In genomic region chr17:87142271-87142670, GRCm38 (mm10) we compare ENCODE assay signal across 8 mouse cellular contexts. TPM values are rescaled to one million over a fixed set of nuclear protein-coding genes. Genes with fewer than 3 reads are reported as not detected.
A peak's percentile ranks its signal among the peaks of the same experiment; 100 is the strongest.
DNase-seq lines count a peak whose midpoint lies in the region; ATAC-seq lines count a peak whose summit lies in the region.

No protein-coding gene starts in this region.

- H3K27ac ChIP-seq in midbrain, embryonic 14.5 days (replicated peaks; ENCODE audit: low read depth, low read length) = no peak overlapping the region
- H3K27ac ChIP-seq in midbrain, embryonic 11.5 days (ENCODE audit: low read depth, low read length) = no peak overlapping the region
- no peak overlapping the region for H3K27ac ChIP-seq in embryonic facial prominence, embryonic 11.5 days (replicated peaks; ENCODE audit: low read depth, low read length)
- peak overlapping the region; percentile 61 for H3K27ac ChIP-seq in heart, embryonic 16.5 days (ENCODE audit: low read length)
- no peak overlapping the region for H3K27ac ChIP-seq in limb, embryonic 13.5 days
- no peak overlapping the region for H3K27ac ChIP-seq in neural tube, embryonic 15.5 days (replicated peaks)

- peak; percentile 15 for DNase-seq in midbrain, embryonic 14.5 days
- DNase-seq in midbrain, embryonic 11.5 days (ENCODE audit: low spot score, missing footprints) = no peak
- peak; percentile 16 for DNase-seq in embryonic facial prominence, embryonic 11.5 days (ENCODE audit: low spot score)
- DNase-seq in thymus, adult 18-20 months = no peak

- no peaks in the 10 kb centered on the region for H3K9me3 ChIP-seq in midbrain, embryonic 14.5 days (ENCODE audit: control insufficient read depth, low read length)
- no peaks in the 10 kb centered on the region for H3K9me3 ChIP-seq in midbrain, embryonic 11.5 days (ENCODE audit: control insufficient read depth, low read length)
- H3K9me3 ChIP-seq in embryonic facial prominence, embryonic 11.5 days (replicated peaks; ENCODE audit: control insufficient read depth, low read length) = no peaks in the 10 kb centered on the region
- peaks cover 4% of the 10 kb centered on the region; the same call in 1 of the 2 replicates for H3K9me3 ChIP-seq in heart, embryonic 16.5 days (replicated peaks; ENCODE audit: control insufficient read depth, low read length)
- H3K9me3 ChIP-seq in limb, embryonic 13.5 days = 0 out of 2 replicates have a peak, but pooled peaks cover 4% of the 10 kb centered on the region
- H3K9me3 ChIP-seq in neural tube, embryonic 15.5 days (replicated peaks) = no peaks in the 10 kb centered on the region

- H3K4me3 ChIP-seq in midbrain, embryonic 14.5 days (replicated peaks; ENCODE audit: low read depth, low read length) = no peak overlapping the region
- H3K4me3 ChIP-seq in midbrain, embryonic 11.5 days (ENCODE audit: low read depth, low read length) = no peak overlapping the region
- no peak overlapping the region for H3K4me3 ChIP-seq in embryonic facial prominence, embryonic 11.5 days (ENCODE audit: low read depth, low read length)
- peak overlapping the region; percentile 12; the same call in 1 of the 2 replicates for H3K4me3 ChIP-seq in heart, embryonic 16.5 days (ENCODE audit: low read length)
- peak overlapping the region; percentile 2; the same call in 1 of the 2 replicates for H3K4me3 ChIP-seq in limb, embryonic 13.5 days
- H3K4me3 ChIP-seq in neural tube, embryonic 15.5 days (replicated peaks) = no peak overlapping the region

- WGBS in midbrain, embryonic 14.5 days = 69% methylated on average over 11 of the region's 11 CpGs
- WGBS in midbrain, embryonic 11.5 days = 60% methylated on average over 11 of the region's 11 CpGs
- 53% methylated on average over 11 of the region's 11 CpGs for WGBS in embryonic facial prominence, embryonic 11.5 days
- WGBS in heart, embryonic 16.5 days = 40% methylated on average over 11 of the region's 11 CpGs
- 43% methylated on average over 11 of the region's 11 CpGs for WGBS in limb, embryonic 13.5 days
- WGBS in neural tube, embryonic 15.5 days = 52% methylated on average over 11 of the region's 11 CpGs

- no peak for ATAC-seq in midbrain, embryonic 14.5 days (ENCODE audit: low FRiP score, low TSS enrichment)
- no peak for ATAC-seq in midbrain, embryonic 11.5 days (ENCODE audit: low FRiP score)
- no peak for ATAC-seq in embryonic facial prominence, embryonic 11.5 days (replicated peaks; ENCODE audit: insufficient number of reproducible peaks, low FRiP score, low TSS enrichment, low read depth)
- ATAC-seq in heart, embryonic 16.5 days (replicated peaks; ENCODE audit: extremely low read depth, insufficient read depth, low FRiP score) = peak; percentile 77
- peak; percentile 71; the same call in 1 of the 2 replicates for ATAC-seq in limb, embryonic 13.5 days (ENCODE audit: low FRiP score, low read depth)
- no peak; the same call in 1 of the 2 replicates for ATAC-seq in neural tube, embryonic 15.5 days (ENCODE audit: low FRiP score)
- no peak for ATAC-seq in activated CD4-positive, CD25-positive, alpha-beta regulatory T cell, adult 4 months

- no peaks in the 10 kb centered on the region for H3K36me3 ChIP-seq in midbrain, embryonic 14.5 days (ENCODE audit: control insufficient read depth, insufficient read depth, low read length)
- no peaks in the 10 kb centered on the region for H3K36me3 ChIP-seq in midbrain, embryonic 11.5 days (ENCODE audit: control insufficient read depth, insufficient read depth, low read length)
- no peaks in the 10 kb centered on the region for H3K36me3 ChIP-seq in embryonic facial prominence, embryonic 11.5 days (replicated peaks; ENCODE audit: control insufficient read depth, insufficient read depth, low read depth, low read length)
- no peaks in the 10 kb centered on the region; the same call in 1 of the 2 replicates for H3K36me3 ChIP-seq in heart, embryonic 16.5 days (ENCODE audit: control insufficient read depth, insufficient read depth)
- H3K36me3 ChIP-seq in limb, embryonic 13.5 days = no peaks in the 10 kb centered on the region
- 0 out of 2 replicates have a peak, but pooled peaks cover 2% of the 10 kb centered on the region for H3K36me3 ChIP-seq in neural tube, embryonic 15.5 days

- H3K9ac ChIP-seq in midbrain, embryonic 14.5 days (replicated peaks; ENCODE audit: low read length) = no peak overlapping the region
- H3K9ac ChIP-seq in midbrain, embryonic 11.5 days (ENCODE audit: low read length) = no peak overlapping the region
- no peak overlapping the region for H3K9ac ChIP-seq in embryonic facial prominence, embryonic 11.5 days (replicated peaks; ENCODE audit: low read length)
- H3K9ac ChIP-seq in heart, embryonic 16.5 days (ENCODE audit: low read length) = no peak overlapping the region
- H3K9ac ChIP-seq in limb, embryonic 13.5 days = no peak overlapping the region
- H3K9ac ChIP-seq in neural tube, embryonic 15.5 days (replicated peaks) = no peak overlapping the region

- H3K4me1 ChIP-seq in midbrain, embryonic 14.5 days (ENCODE audit: control insufficient read depth, insufficient read depth, low read length) = no peaks in the 10 kb centered on the region
- H3K4me1 ChIP-seq in midbrain, embryonic 11.5 days (ENCODE audit: control insufficient read depth, insufficient read depth, low read length) = no peaks in the 10 kb centered on the region
- no peaks in the 10 kb centered on the region for H3K4me1 ChIP-seq in embryonic facial prominence, embryonic 11.5 days (ENCODE audit: control insufficient read depth, insufficient read depth, low read length)
- 0 out of 2 replicates have a peak, but pooled peaks cover 2% of the 10 kb centered on the region for H3K4me1 ChIP-seq in heart, embryonic 16.5 days (ENCODE audit: control insufficient read depth, insufficient read depth, low read length)
- H3K4me1 ChIP-seq in limb, embryonic 13.5 days = peaks cover 13% of the 10 kb centered on the region
- H3K4me1 ChIP-seq in neural tube, embryonic 15.5 days = 0 out of 2 replicates have a peak, but pooled peaks cover 6% of the 10 kb centered on the region

- no peaks in the 10 kb centered on the region for H3K27me3 ChIP-seq in midbrain, embryonic 14.5 days (ENCODE audit: control insufficient read depth, insufficient read depth, low read length)
- H3K27me3 ChIP-seq in midbrain, embryonic 11.5 days (ENCODE audit: control insufficient read depth, insufficient read depth, low read length) = no peaks in the 10 kb centered on the region
- no peaks in the 10 kb centered on the region for H3K27me3 ChIP-seq in embryonic facial prominence, embryonic 11.5 days (ENCODE audit: control insufficient read depth, insufficient read depth, low read length)
- no peaks in the 10 kb centered on the region for H3K27me3 ChIP-seq in heart, embryonic 16.5 days (ENCODE audit: control insufficient read depth, insufficient read depth, low read length)
- no peaks in the 10 kb centered on the region for H3K27me3 ChIP-seq in limb, embryonic 13.5 days
- H3K27me3 ChIP-seq in neural tube, embryonic 15.5 days (replicated peaks) = no peaks in the 10 kb centered on the region

- no peak overlapping the region for H3K4me2 ChIP-seq in midbrain, embryonic 14.5 days (ENCODE audit: low read length)
- H3K4me2 ChIP-seq in midbrain, embryonic 11.5 days = no peak overlapping the region
- H3K4me2 ChIP-seq in embryonic facial prominence, embryonic 11.5 days (ENCODE audit: low read depth, low read length) = no peak overlapping the region
- H3K4me2 ChIP-seq in heart, embryonic 16.5 days (ENCODE audit: low read depth, low read length) = peak overlapping the region; percentile 45
- H3K4me2 ChIP-seq in limb, embryonic 13.5 days (replicated peaks) = peak overlapping the region; percentile 49
- H3K4me2 ChIP-seq in neural tube, embryonic 15.5 days = peak overlapping the region; percentile 42

RNA-seq across cellular contexts. Expression of gene Socs5, which starts 34.8 kb away (rescaled TPM):
- polyA plus RNA-seq in midbrain, embryonic 14.5 days (2014; fragmentation: Nextera tagmentation; extraction: Ambion mirVana) = 17.6 and 20.1 TPM in 2 replicates
- polyA plus RNA-seq in midbrain, embryonic 11.5 days (2014; fragmentation: Nextera tagmentation; extraction: Ambion mirVana) = 13.0 and 15.5 TPM in 2 replicates
- polyA plus RNA-seq in embryonic facial prominence, embryonic 11.5 days (2014; fragmentation: Nextera tagmentation; extraction: Ambion mirVana) = 16.7 and 18.2 TPM in 2 replicates
- polyA plus RNA-seq in heart, embryonic 16.5 days (2015; fragmentation: Nextera tagmentation; extraction: Ambion mirVana) = 10.8 and 12.1 TPM in 2 replicates
- 15.9 and 16.2 TPM in 2 replicates for polyA plus RNA-seq in limb, embryonic 13.5 days (2015; fragmentation: Nextera tagmentation; extraction: Ambion mirVana)
- polyA plus RNA-seq in neural tube, embryonic 15.5 days (2015; fragmentation: Nextera tagmentation; extraction: Ambion mirVana) = 15.6 and 17.7 TPM in 2 replicates
- polyA plus RNA-seq in activated CD4-positive, CD25-positive, alpha-beta regulatory T cell, adult 4 months (2017; shearing (Covaris generic)) = 1 to 10 TPM; 5.7 to 7.9 TPM

Comparison
In these comparisons a context has a peak if more than half of its experiments do, and no peak if none do; other contexts are left out.
1. DNase-seq: peak in midbrain, embryonic 14.5 days (single experiment) and embryonic facial prominence, embryonic 11.5 days (single experiment); none in midbrain, embryonic 11.5 days (single experiment) and thymus, adult 18-20 months (0 of 2).
2. ATAC-seq: peak in heart, embryonic 16.5 days (single experiment) and limb, embryonic 13.5 days (single experiment); none in midbrain, embryonic 14.5 days (single experiment), midbrain, embryonic 11.5 days (single experiment), embryonic facial prominence, embryonic 11.5 days (single experiment), neural tube, embryonic 15.5 days (single experiment) and activated CD4-positive, CD25-positive, alpha-beta regulatory T cell, adult 4 months (single experiment).
3. H3K4me2 ChIP-seq: peak in heart, embryonic 16.5 days (single experiment), limb, embryonic 13.5 days (single experiment) and neural tube, embryonic 15.5 days (single experiment); none in midbrain, embryonic 14.5 days (single experiment), midbrain, embryonic 11.5 days (single experiment) and embryonic facial prominence, embryonic 11.5 days (single experiment).
4. H3K4me3 ChIP-seq: peak in heart, embryonic 16.5 days (single experiment) and limb, embryonic 13.5 days (single experiment); none in midbrain, embryonic 14.5 days (single experiment), midbrain, embryonic 11.5 days (single experiment), embryonic facial prominence, embryonic 11.5 days (single experiment) and neural tube, embryonic 15.5 days (single experiment).